Mouse (Mus musculus): ENCODE measurements around the gene S100a5. TPM values are rescaled to one million over a fixed set of nuclear protein-coding genes. Genes with fewer than 3 reads are reported as not detected.

The S100a5 gene
- polyA plus RNA-seq, 1 experiment = not detected

GRCm38 (mm10) chr3:90615911-90616310 lies 7.6 kb downstream of the S100a5 start:
- no peak for TF ChIP-seq CTCF (IDR thresholded peaks at IDR 0.05; ENCODE audit: borderline replicate concordance, insufficient read depth, low read depth, low read length)
- no peak for TF ChIP-seq POLR2A (IDR thresholded peaks at IDR 0.05; ENCODE audit: borderline replicate concordance, insufficient read depth, low read length)
- 0 out of 2 replicates have a peak, but pooled peaks cover 2% of the 10 kb centered on the region for H3K27me3 ChIP-seq (ENCODE audit: control insufficient read depth, insufficient read depth, low read length)
- no peak overlapping the region for H3K4me3 ChIP-seq (replicated peaks; ENCODE audit: insufficient read depth, low read depth, low read length)
- H3K27ac ChIP-seq (ENCODE audit: insufficient read depth, low read length) = no peak overlapping the region
- 53% methylated on average over 1 of the region's 1 CpGs for WGBS
- no peak for DNase-seq
- peaks cover 5% of the 10 kb centered on the region for H3K4me1 ChIP-seq (ENCODE audit: control insufficient read depth, insufficient read depth, low read length)

GRCm38 (mm10) chr3:90617586-90617985 lies 9.3 kb downstream of the S100a5 start:
- H3K27ac ChIP-seq (ENCODE audit: insufficient read depth, low read length) = no peak overlapping the region
- H3K4me3 ChIP-seq (replicated peaks; ENCODE audit: insufficient read depth, low read depth, low read length) = no peak overlapping the region
- DNase-seq = no peak
- WGBS = 6% methylated on average over 1 of the region's 1 CpGs
- no peak for TF ChIP-seq POLR2A (IDR thresholded peaks at IDR 0.05; ENCODE audit: borderline replicate concordance, insufficient read depth, low read length)
- no peak for TF ChIP-seq CTCF (IDR thresholded peaks at IDR 0.05; ENCODE audit: borderline replicate concordance, insufficient read depth, low read depth, low read length)
- 0 out of 2 replicates have a peak, but pooled peaks cover 2% of the 10 kb centered on the region for H3K27me3 ChIP-seq (ENCODE audit: control insufficient read depth, insufficient read depth, low read length)
- H3K4me1 ChIP-seq (ENCODE audit: control insufficient read depth, insufficient read depth, low read length) = peaks cover 5% of the 10 kb centered on the region

GRCm38 (mm10) chr3:90621552-90621951 lies 13.2 kb downstream of the S100a5 start:
- Histone ChIP-seq H3K27ac (ENCODE audit: insufficient read depth, low read length) (no peak overlapping the region), H3K4me1 (ENCODE audit: control insufficient read depth, insufficient read depth, low read length) (no peaks in the 10 kb centered on the region), H3K27me3 (ENCODE audit: control insufficient read depth, insufficient read depth, low read length) (no peaks in the 10 kb centered on the region), H3K4me3 (replicated peaks; ENCODE audit: insufficient read depth, low read depth, low read length) (no peak overlapping the region)
- WGBS = 51% methylated on average over 7 of the region's 7 CpGs
- DNase-seq = no peak
- no peak for TF ChIP-seq CTCF (IDR thresholded peaks at IDR 0.05; ENCODE audit: borderline replicate concordance, insufficient read depth, low read depth, low read length)
- no peak for TF ChIP-seq POLR2A (IDR thresholded peaks at IDR 0.05; ENCODE audit: borderline replicate concordance, insufficient read depth, low read length)

GRCm38 (mm10) chr3:90623435-90624071 lies 15.2 kb downstream of the S100a5 start:
- no peaks in the 10 kb centered on the region for H3K27me3 ChIP-seq (ENCODE audit: control insufficient read depth, insufficient read depth, low read length)
- H3K4me1 ChIP-seq (ENCODE audit: control insufficient read depth, insufficient read depth, low read length) = no peaks in the 10 kb centered on the region
- H3K4me3 ChIP-seq (replicated peaks; ENCODE audit: insufficient read depth, low read depth, low read length) = no peak overlapping the region
- no peak for TF ChIP-seq POLR2A (IDR thresholded peaks at IDR 0.05; ENCODE audit: borderline replicate concordance, insufficient read depth, low read length)
- TF ChIP-seq CTCF (IDR thresholded peaks at IDR 0.05; ENCODE audit: borderline replicate concordance, insufficient read depth, low read depth, low read length) = no peak
- no peak overlapping the region for H3K27ac ChIP-seq (ENCODE audit: insufficient read depth, low read length)
- WGBS = 4% methylated on average over 2 of the region's 2 CpGs
- DNase-seq = no peak

- DNase-seq = no peak
- H3K4me1 ChIP-seq (ENCODE audit: control insufficient read depth, insufficient read depth, low read length) = no peaks in the 10 kb centered on the region
- no peak overlapping the region for H3K4me3 ChIP-seq (replicated peaks; ENCODE audit: insufficient read depth, low read depth, low read length)
- no peak overlapping the region for H3K27ac ChIP-seq (ENCODE audit: insufficient read depth, low read length)
- no peak for TF ChIP-seq CTCF (IDR thresholded peaks at IDR 0.05; ENCODE audit: borderline replicate concordance, insufficient read depth, low read depth, low read length)
- no peak for TF ChIP-seq POLR2A (IDR thresholded peaks at IDR 0.05; ENCODE audit: borderline replicate concordance, insufficient read depth, low read length)
- 77% methylated on average over 5 of the region's 5 CpGs for WGBS
- no peaks in the 10 kb centered on the region for H3K27me3 ChIP-seq (ENCODE audit: control insufficient read depth, insufficient read depth, low read length)
Measured at GRCm38 (mm10) chr3:90625496-90625895, 17.2 kb downstream of the S100a5 start.

- H3K4me3 ChIP-seq (replicated peaks; ENCODE audit: insufficient read depth, low read depth, low read length) = no peak overlapping the region
- H3K27me3 ChIP-seq (ENCODE audit: control insufficient read depth, insufficient read depth, low read length) = no peaks in the 10 kb centered on the region
- no peaks in the 10 kb centered on the region for H3K4me1 ChIP-seq (ENCODE audit: control insufficient read depth, insufficient read depth, low read length)
- H3K27ac ChIP-seq (ENCODE audit: insufficient read depth, low read length) = no peak overlapping the region
- WGBS = 78% methylated on average over 9 of the region's 9 CpGs
- no peak for TF ChIP-seq POLR2A (IDR thresholded peaks at IDR 0.05; ENCODE audit: borderline replicate concordance, insufficient read depth, low read length)
- no peak for TF ChIP-seq CTCF (IDR thresholded peaks at IDR 0.05; ENCODE audit: borderline replicate concordance, insufficient read depth, low read depth, low read length)
- no peak for DNase-seq
Measured at GRCm38 (mm10) chr3:90626266-90627021, 18.1 kb downstream of the S100a5 start.

- H3K4me1 ChIP-seq (ENCODE audit: control insufficient read depth, insufficient read depth, low read length) = no peaks in the 10 kb centered on the region
- H3K4me3 ChIP-seq (replicated peaks; ENCODE audit: insufficient read depth, low read depth, low read length) = no peak overlapping the region
- H3K27me3 ChIP-seq (ENCODE audit: control insufficient read depth, insufficient read depth, low read length) = no peaks in the 10 kb centered on the region
- WGBS = 90% methylated on average over 5 of the region's 5 CpGs
- H3K27ac ChIP-seq (ENCODE audit: insufficient read depth, low read length) = no peak overlapping the region
- TF ChIP-seq POLR2A (IDR thresholded peaks at IDR 0.05; ENCODE audit: borderline replicate concordance, insufficient read depth, low read length) = no peak
- DNase-seq = no peak
Measured at GRCm38 (mm10) chr3:90627366-90627765, 19.0 kb downstream of the S100a5 start.

- 56% methylated on average over 4 of the region's 4 CpGs for WGBS
- H3K27ac ChIP-seq (ENCODE audit: insufficient read depth, low read length) = no peak overlapping the region
- no peaks in the 10 kb centered on the region for H3K27me3 ChIP-seq (ENCODE audit: control insufficient read depth, insufficient read depth, low read length)
- peak; percentile 53; the same call in 1 of the 2 replicates for TF ChIP-seq CTCF (IDR thresholded peaks at IDR 0.05; ENCODE audit: borderline replicate concordance, insufficient read depth, low read depth, low read length)
- TF ChIP-seq POLR2A (IDR thresholded peaks at IDR 0.05; ENCODE audit: borderline replicate concordance, insufficient read depth, low read length) = no peak
- DNase-seq = no peak
- no peaks in the 10 kb centered on the region for H3K4me1 ChIP-seq (ENCODE audit: control insufficient read depth, insufficient read depth, low read length)
- no peak overlapping the region for H3K4me3 ChIP-seq (replicated peaks; ENCODE audit: insufficient read depth, low read depth, low read length)
Measured at GRCm38 (mm10) chr3:90627807-90628206, 19.5 kb downstream of the S100a5 start.
